8 mouse cellular contexts compared by ENCODE assay signal in genomic region chr3:108839647-108839999, GRCm38 (mm10). TPM values are rescaled to one million over a fixed set of nuclear protein-coding genes. Genes with fewer than 3 reads are reported as not detected.
A peak's percentile ranks its signal among the peaks of the same experiment; 100 is the strongest.
DNase-seq lines count a peak whose midpoint lies in the region; ATAC-seq and TF ChIP-seq lines count a peak whose summit lies in the region.

No protein-coding gene starts in this region.

- H3K9me3 ChIP-seq in heart, embryonic 10.5 days, result no peaks in the 10 kb centered on the region
- peaks cover 9% of the 10 kb centered on the region; the same call in 1 of the 2 replicates for H3K9me3 ChIP-seq in E14TG2a.4 (ENCODE audit: low read length)
- no peaks in the 10 kb centered on the region for H3K9me3 ChIP-seq in forebrain, embryonic 15.5 days
- no peaks in the 10 kb centered on the region for H3K9me3 ChIP-seq in liver, embryonic 16.5 days (replicated peaks; ENCODE audit: control insufficient read depth, low read length)

- H3K27me3 ChIP-seq in heart, embryonic 10.5 days (ENCODE audit: insufficient read depth, poor library complexity, severe bottlenecking), result no peaks in the 10 kb centered on the region
- H3K27me3 ChIP-seq in E14TG2a.4 (ENCODE audit: insufficient read depth, low read length), result no peaks in the 10 kb centered on the region
- no peaks in the 10 kb centered on the region for H3K27me3 ChIP-seq in forebrain, embryonic 15.5 days
- no peaks in the 10 kb centered on the region for H3K27me3 ChIP-seq in liver, embryonic 16.5 days (ENCODE audit: control insufficient read depth, insufficient read depth, low read depth, low read length)

- intact Hi-C loops in heart, postnatal 14 days (cut with DNase I), result loop anchor here (2.0 kb wide), 1 partner anchor 69 kb away; no protein-coding TSS in a partner anchor

- 10% methylated on average over 8 of the region's 8 CpGs for WGBS in heart, embryonic 10.5 days
- WGBS in forebrain, embryonic 15.5 days, result 7% methylated on average over 8 of the region's 8 CpGs
- WGBS in liver, embryonic 16.5 days (ENCODE audit: insufficient replicate concordance), result 3% methylated on average over 8 of the region's 8 CpGs

- H3K4me2 ChIP-seq in forebrain, embryonic 15.5 days (replicated peaks), result peak overlapping the region; percentile 82
- H3K4me2 ChIP-seq in liver, embryonic 16.5 days (ENCODE audit: low read depth, low read length), result peak overlapping the region; percentile 79

- no peak for ATAC-seq in forebrain, embryonic 15.5 days (replicated peaks)
- ATAC-seq in liver, embryonic 16.5 days (ENCODE audit: low read depth), result no peak

- H3K36me3 ChIP-seq in heart, embryonic 10.5 days, result peaks cover 8% of the 10 kb centered on the region; the same call in 1 of the 2 replicates
- 0 out of 2 replicates have a peak, but pooled peaks cover 4% of the 10 kb centered on the region for H3K36me3 ChIP-seq in E14TG2a.4 (ENCODE audit: insufficient read depth, low read length)
- H3K36me3 ChIP-seq in forebrain, embryonic 15.5 days, result no peaks in the 10 kb centered on the region
- no peaks in the 10 kb centered on the region for H3K36me3 ChIP-seq in liver, embryonic 16.5 days (ENCODE audit: control insufficient read depth, insufficient read depth)

- peak overlapping the region; percentile 74 for H3K4me3 ChIP-seq in heart, embryonic 10.5 days
- peak overlapping the region; percentile 97 for H3K4me3 ChIP-seq in E14TG2a.4 (replicated peaks; ENCODE audit: low read length)
- H3K4me3 ChIP-seq in forebrain, embryonic 15.5 days, result peak overlapping the region; percentile 86
- peak overlapping the region; percentile 87 for H3K4me3 ChIP-seq in liver, embryonic 16.5 days (ENCODE audit: low read depth, low read length)

- TF ChIP-seq CTCF in E14TG2a.4 (conservative IDR thresholded peaks at IDR 0.05; ENCODE audit: low read length), result no peak

- peaks cover 14% of the 10 kb centered on the region for H3K4me1 ChIP-seq in heart, embryonic 10.5 days
- H3K4me1 ChIP-seq in E14TG2a.4 (replicated peaks; ENCODE audit: low read depth, low read length), result peaks cover 7% of the 10 kb centered on the region
- 0 out of 2 replicates have a peak, but pooled peaks cover 9% of the 10 kb centered on the region for H3K4me1 ChIP-seq in forebrain, embryonic 15.5 days
- H3K4me1 ChIP-seq in liver, embryonic 16.5 days (ENCODE audit: control insufficient read depth, low read depth, low read length), result peaks cover 19% of the 10 kb centered on the region

- H3K27ac ChIP-seq in heart, embryonic 10.5 days, result peak overlapping the region; percentile 90
- peak overlapping the region; percentile 68; the same call in 1 of the 2 replicates for H3K27ac ChIP-seq in forebrain, embryonic 15.5 days (replicated peaks)
- peak overlapping the region; percentile 97 for H3K27ac ChIP-seq in liver, embryonic 16.5 days (ENCODE audit: low read length)

- H3K9ac ChIP-seq in forebrain, embryonic 15.5 days (replicated peaks), result peak overlapping the region; percentile 65
- H3K9ac ChIP-seq in liver, embryonic 16.5 days (ENCODE audit: low read depth, low read length), result peak overlapping the region; percentile 85

- no peak for DNase-seq in heart, embryonic 10.5 days (ENCODE audit: low spot score)
- DNase-seq in heart, postnatal 14 days, result no peak
- DNase-seq in left cerebral cortex, adult 8-10 months (ENCODE audit: low spot score in 2 of 2), result no peak
- no peak for DNase-seq in adrenal gland, postnatal 14 days
- DNase-seq in kidney, adult 11 months, result no peak

RNA-seq across cellular contexts. Expression of gene Stxbp3, which starts 0.7 kb away (rescaled TPM):
- polyA plus RNA-seq in heart, embryonic 10.5 days (2016; fragmentation: Nextera tagmentation; extraction: Ambion mirVana), result 29.4 and 30.8 TPM in 2 replicates
- 10 to 100 TPM; 25.9 to 31.3 TPM for total RNA-seq in heart, postnatal 14 days (2021)
- 13.3 and 14.7 TPM in 2 replicates for polyA plus RNA-seq in forebrain, embryonic 15.5 days (2015; fragmentation: Nextera tagmentation; extraction: Ambion mirVana)
- 17.6 and 22.3 TPM in 2 replicates for polyA plus RNA-seq in liver, embryonic 16.5 days (2015; fragmentation: Nextera tagmentation; extraction: Ambion mirVana)
- 10 to 100 TPM; 25.3 to 32.4 (median 28.7) TPM for total RNA-seq in left cerebral cortex, adult 8-10 months (2022)
- total RNA-seq in adrenal gland, postnatal 14 days (2021), result 45.2 and 50.7 TPM in 2 replicates

RNA-seq across cellular contexts. Expression of gene Fndc7, which starts 50.2 kb away (rescaled TPM):
- 0.21 and 0.26 TPM in 2 replicates for polyA plus RNA-seq in heart, embryonic 10.5 days (2016; fragmentation: Nextera tagmentation; extraction: Ambion mirVana)
- under 1 TPM in 1 of 2 experiments, not detected in 1; 0.12 TPM for total RNA-seq in heart, postnatal 14 days (2021)
- polyA plus RNA-seq in forebrain, embryonic 15.5 days (2015; fragmentation: Nextera tagmentation; extraction: Ambion mirVana), result not detected in 2 replicates
- polyA plus RNA-seq in liver, embryonic 16.5 days (2015; fragmentation: Nextera tagmentation; extraction: Ambion mirVana), result 0.04 TPM in 2 replicates
- under 1 TPM; 0.11 to 0.35 (median 0.14) TPM for total RNA-seq in left cerebral cortex, adult 8-10 months (2022)
- total RNA-seq in adrenal gland, postnatal 14 days (2021), result 0.11 and 0.49 TPM in 2 replicates
